Mouse (Mus musculus) thymus, adult 2 months (tissue): ENCODE results near the gene Ahcyl2.

ENCODE experiments used
- CTCF ChIP-seq: fragments of 200-500 bp; IDR thresholded peaks from 2 replicates; pipeline ENCODE4 v1.5.1; 2012; ENCODE audit warnings: mild to moderate bottlenecking, control low read depth, low read length, moderate library complexity, borderline replicate concordance; ENCODE audit not compliant: control insufficient read depth, poor library complexity, insufficient read depth; ENCODE audit errors: extremely low read depth
- POLR2A ChIP-seq: fragments of 200-500 bp; IDR thresholded peaks from 2 replicates; pipeline ENCODE4 v1.6.1; 2012; ENCODE audit warnings: mild to moderate bottlenecking, low read length, control low read depth, moderate library complexity; ENCODE audit not compliant: control insufficient read depth, poor library complexity, insufficient read depth; ENCODE audit errors: extremely low read depth

GRCm38 (mm10) chr6:29832356-29832755 is 64.5 kb downstream of the Ahcyl2 start:
- no peak for TF ChIP-seq CTCF
- TF ChIP-seq POLR2A: no peak
